Mouse (Mus musculus) kidney, adult 8-10 months (tissue): ENCODE results near the gene Mre11a.
A peak's percentile ranks its signal among the peaks of the same experiment; 100 is the strongest.

Experiments
- DNase-seq, 2 experiments: peaks; one replicate each; pipeline ENCODE4 v3.0.0; 2022

Gene Mre11a

GRCm38 (mm10) chr9:14784039-14785002, at the start of gene Mre11a, which contains the start of gene Ankrd49:
Mre11a (plus strand) TSS chr9:14784654.
Ankrd49 (minus strand) TSS chr9:14784856.
- peak; percentile 95 to 96 for DNase-seq

- DNase-seq = no peak
Observed at GRCm38 (mm10) chr9:14739498-14740150, 44.8 kb upstream of the Mre11a start.

- no peak for DNase-seq
Observed at GRCm38 (mm10) chr9:14740151-14740924, 44.1 kb upstream of the Mre11a start, which contains the start of gene Piwil4. Piwil4 (minus strand) TSS chr9:14740733.

- no peak for DNase-seq
Observed at GRCm38 (mm10) chr9:14750901-14751502, 33.5 kb upstream of the Mre11a start.

- DNase-seq = peak in 1 of 2 experiments; percentile 3
Observed at GRCm38 (mm10) chr9:14751503-14752000, 32.9 kb upstream of the Mre11a start.

- DNase-seq = peak; percentile 55 to 62
Observed at GRCm38 (mm10) chr9:14752001-14752522, 32.4 kb upstream of the Mre11a start, which contains the start of gene Fut4. Fut4 (minus strand) TSS chr9:14752393.

- no peak for DNase-seq
Observed at GRCm38 (mm10) chr9:14753947-14754346, 30.5 kb upstream of the Mre11a start.

- DNase-seq = no peak
Observed at GRCm38 (mm10) chr9:14754469-14754868, 30.0 kb upstream of the Mre11a start.

GRCm38 (mm10) chr9:14758590-14758989, 25.9 kb upstream of the Mre11a start:
- no peak for DNase-seq

- no peak for DNase-seq
Observed at GRCm38 (mm10) chr9:14759261-14759660, 25.2 kb upstream of the Mre11a start.

GRCm38 (mm10) chr9:14764765-14765164, 19.7 kb upstream of the Mre11a start:
- peak; percentile 26 to 41 for DNase-seq

GRCm38 (mm10) chr9:14769811-14770210, 14.6 kb upstream of the Mre11a start:
- no peak for DNase-seq

GRCm38 (mm10) chr9:14770803-14771471, 13.5 kb upstream of the Mre11a start, which contains the start of gene 1700012B09Rik:
1700012B09Rik (minus strand) TSS chr9:14771030.
- DNase-seq = no peak

GRCm38 (mm10) chr9:14772074-14772473, 12.4 kb upstream of the Mre11a start:
- no peak for DNase-seq

GRCm38 (mm10) chr9:14773813-14774212, 10.6 kb upstream of the Mre11a start:
- no peak for DNase-seq

- DNase-seq = no peak
Observed at GRCm38 (mm10) chr9:14778341-14778740, 6.1 kb upstream of the Mre11a start.

GRCm38 (mm10) chr9:14787356-14787755, 2.9 kb downstream of the Mre11a start:
- DNase-seq = no peak

GRCm38 (mm10) chr9:14805714-14806113, 21.3 kb downstream of the Mre11a start:
- no peak for DNase-seq

- DNase-seq = no peak
Observed at GRCm38 (mm10) chr9:14806786-14807185, 22.3 kb downstream of the Mre11a start.

- no peak for DNase-seq
Observed at GRCm38 (mm10) chr9:14810111-14810510, 25.7 kb downstream of the Mre11a start.

- no peak for DNase-seq
Observed at GRCm38 (mm10) chr9:14821396-14821795, 36.9 kb downstream of the Mre11a start.
